Mouse (Mus musculus) liver, adult 10 weeks (tissue): ENCODE measurements around the gene Efcab5. TPM values are rescaled to one million over a fixed set of nuclear protein-coding genes. Genes with fewer than 3 reads are reported as not detected.

ENCODE experiments used
- polyA plus RNA-seq: library from polyadenylated mRNA; stranded (reverse); fragments of 350-450 nt; fragmentation: Illumina TruSeq; extraction: RNeasy Lipid Tissue Mini Kit (QIAGEN cat#74804); gene quantifications from one replicate; pipeline ENCODE4 v1.2.3, GENCODE M21; 2014; ENCODE audit warnings: low read depth, low replicate concordance

Gene Efcab5
- polyA plus RNA-seq: 0.21 TPM

GRCm38 (mm10) chr11:77188868-77189267 lies at the start of gene Efcab5:
Efcab5 (minus strand) TSS chr11:77188968.

GRCm38 (mm10) chr11:77215951-77216760 lies 27.4 kb upstream of the Efcab5 start, which contains the start of gene Ssh2:
Ssh2 (plus strand) TSS chr11:77216287.

GRCm38 (mm10) chr11:77078273-77079134 lies 110.3 kb downstream of the Efcab5 start, which contains the start of gene Nsrp1:
Nsrp1 (minus strand) TSS chr11:77078435.

Other genes with a start within 250 kb of the Efcab5 start
- 0.19 TPM for gene Slc6a4, start 190.4 kb downstream of the Efcab5 start, polyA plus RNA-seq
- 11.7 TPM for gene Nsrp1, start 110.5 kb downstream of the Efcab5 start, polyA plus RNA-seq
- gene Ssh2, start 27.3 kb upstream of the Efcab5 start, polyA plus RNA-seq: 7.8 TPM